Mouse (Mus musculus): ENCODE results near the gene Fdxacb1. TPM values are rescaled to one million over a fixed set of nuclear protein-coding genes. Genes with fewer than 3 reads are reported as not detected.

Gene Fdxacb1
- polyA plus RNA-seq (2015; fragmentation: Nextera tagmentation; extraction: Ambion mirVana), result 7.6 and 10.2 TPM in 2 replicates

- H3K36me3 ChIP-seq, result no peaks in the 10 kb centered on the region; the same call in 1 of the 2 replicates
- peak within 1 kb of the TSS; percentile 74 for H3K9ac ChIP-seq
- WGBS, result 3% methylated on average over 59 of the region's 59 CpGs
These were observed at the start of gene Fdxacb1 for GRCm38 (mm10) chr9:50768107-50769002. Gene Fdxacb1, plus strand, starts transcription at chr9:50768236.

GRCm38 (mm10) chr9:50718878-50719277, 49.2 kb upstream of the Fdxacb1 start:
- H3K9me3 ChIP-seq (replicated peaks), result no peaks in the 10 kb centered on the region
- no peak for ATAC-seq (replicated peaks; ENCODE audit: insufficient number of reproducible peaks, insufficient read depth, low FRiP score, low read depth)
- H3K36me3 ChIP-seq, result no peaks in the 10 kb centered on the region
- peaks cover 24% of the 10 kb centered on the region for H3K4me1 ChIP-seq (replicated peaks)
- H3K27ac ChIP-seq, result no peak overlapping the region
- WGBS, result 56% methylated on average over 4 of the region's 4 CpGs
- no peak overlapping the region for H3K4me2 ChIP-seq
- no peaks in the 10 kb centered on the region for H3K27me3 ChIP-seq
- H3K9ac ChIP-seq, result no peak overlapping the region
- H3K4me3 ChIP-seq, result no peak overlapping the region

More at GRCm38 (mm10) chr9:50768107-50769002, at the start of gene Fdxacb1:
- peaks cover 18% of the 10 kb centered on the region for H3K4me1 ChIP-seq (replicated peaks)
- H3K27ac ChIP-seq, result peak within 1 kb of the TSS; percentile 98
- peak; percentile 98 for ATAC-seq (replicated peaks; ENCODE audit: insufficient number of reproducible peaks, insufficient read depth, low FRiP score, low read depth)
- peak within 1 kb of the TSS; percentile 79 for H3K4me3 ChIP-seq
- peak within 1 kb of the TSS; percentile 88 for H3K4me2 ChIP-seq
- no peaks in the 10 kb centered on the region for H3K9me3 ChIP-seq (replicated peaks)
- no peaks in the 10 kb centered on the region for H3K27me3 ChIP-seq

- WGBS, result 41% methylated on average over 12 of the region's 12 CpGs
- no peak for ATAC-seq (replicated peaks; ENCODE audit: insufficient number of reproducible peaks, insufficient read depth, low FRiP score, low read depth)
- H3K36me3 ChIP-seq, result no peaks in the 10 kb centered on the region
These were observed 47.0 kb upstream of the Fdxacb1 start for GRCm38 (mm10) chr9:50721061-50721460.

GRCm38 (mm10) chr9:50722451-50722911, 45.6 kb upstream of the Fdxacb1 start:
- Histone ChIP-seq H3K4me2 (peak overlapping the region; percentile 63), H3K4me3 (no peak overlapping the region; the same call in 1 of the 2 replicates), H3K4me1 (replicated peaks) (peaks cover 56% of the 10 kb centered on the region), H3K27me3 (no peaks in the 10 kb centered on the region), H3K27ac (peak overlapping the region; percentile 95), H3K9me3 (replicated peaks) (no peaks in the 10 kb centered on the region), H3K9ac (no peak overlapping the region), H3K36me3 (no peaks in the 10 kb centered on the region)
- WGBS, result 30% methylated on average over 8 of the region's 8 CpGs
- ATAC-seq (replicated peaks; ENCODE audit: insufficient number of reproducible peaks, insufficient read depth, low FRiP score, low read depth), result no peak

More at GRCm38 (mm10) chr9:50721061-50721460, 47.0 kb upstream of the Fdxacb1 start:
- H3K4me2 ChIP-seq, result no peak overlapping the region
- no peak overlapping the region for H3K4me3 ChIP-seq
- H3K9me3 ChIP-seq (replicated peaks), result no peaks in the 10 kb centered on the region
- peaks cover 42% of the 10 kb centered on the region for H3K4me1 ChIP-seq (replicated peaks)
- no peak overlapping the region; the same call in 1 of the 2 replicates for H3K27ac ChIP-seq
- H3K9ac ChIP-seq, result no peak overlapping the region
- H3K27me3 ChIP-seq, result no peaks in the 10 kb centered on the region

GRCm38 (mm10) chr9:50723406-50723805, 44.6 kb upstream of the Fdxacb1 start:
- Histone ChIP-seq H3K9ac (peak overlapping the region; percentile 34; the same call in 1 of the 2 replicates), H3K9me3 (replicated peaks) (no peaks in the 10 kb centered on the region), H3K4me3 (peak overlapping the region; percentile 26), H3K4me1 (replicated peaks) (peaks cover 56% of the 10 kb centered on the region), H3K4me2 (peak overlapping the region; percentile 63), H3K27me3 (no peaks in the 10 kb centered on the region), H3K36me3 (no peaks in the 10 kb centered on the region), H3K27ac (peak overlapping the region; percentile 95)
- 14% methylated on average over 7 of the region's 7 CpGs for WGBS
- ATAC-seq (replicated peaks; ENCODE audit: insufficient number of reproducible peaks, insufficient read depth, low FRiP score, low read depth), result peak; percentile 20; the same call in 1 of the 2 replicates

- H3K27ac ChIP-seq, result peak overlapping the region; percentile 95
- no peak for ATAC-seq (replicated peaks; ENCODE audit: insufficient number of reproducible peaks, insufficient read depth, low FRiP score, low read depth)
- H3K9me3 ChIP-seq (replicated peaks), result no peaks in the 10 kb centered on the region
- 68% methylated on average over 2 of the region's 2 CpGs for WGBS
- no peak overlapping the region for H3K4me3 ChIP-seq
- H3K4me2 ChIP-seq, result no peak overlapping the region
- no peak overlapping the region for H3K9ac ChIP-seq
- peaks cover 56% of the 10 kb centered on the region for H3K4me1 ChIP-seq (replicated peaks)
- no peaks in the 10 kb centered on the region for H3K36me3 ChIP-seq
- no peaks in the 10 kb centered on the region for H3K27me3 ChIP-seq
These were observed 43.9 kb upstream of the Fdxacb1 start for GRCm38 (mm10) chr9:50724147-50724546.

GRCm38 (mm10) chr9:50724661-50725330, 43.2 kb upstream of the Fdxacb1 start:
- Histone ChIP-seq H3K4me1 (replicated peaks) (peaks cover 56% of the 10 kb centered on the region), H3K36me3 (no peaks in the 10 kb centered on the region), H3K9me3 (replicated peaks) (no peaks in the 10 kb centered on the region), H3K4me2 (0 out of 2 replicates have a peak overlapping the region, but pooled peaks have one; percentile 6), H3K9ac (no peak overlapping the region), H3K4me3 (no peak overlapping the region), H3K27me3 (no peaks in the 10 kb centered on the region), H3K27ac (peak overlapping the region; percentile 95)
- ATAC-seq (replicated peaks; ENCODE audit: insufficient number of reproducible peaks, insufficient read depth, low FRiP score, low read depth), result no peak
- 41% methylated on average over 3 of the region's 3 CpGs for WGBS

- Histone ChIP-seq H3K27me3 (no peaks in the 10 kb centered on the region), H3K9me3 (replicated peaks) (no peaks in the 10 kb centered on the region), H3K9ac (no peak overlapping the region), H3K4me3 (peak overlapping the region; percentile 71; the same call in 1 of the 2 replicates), H3K27ac (peak overlapping the region; percentile 95), H3K4me1 (replicated peaks) (peaks cover 54% of the 10 kb centered on the region), H3K36me3 (no peaks in the 10 kb centered on the region), H3K4me2 (peak overlapping the region; percentile 86)
- no peak for ATAC-seq (replicated peaks; ENCODE audit: insufficient number of reproducible peaks, insufficient read depth, low FRiP score, low read depth)
- WGBS, result 34% methylated on average over 8 of the region's 8 CpGs
These were observed 42.0 kb upstream of the Fdxacb1 start for GRCm38 (mm10) chr9:50725921-50726590.

- H3K4me1 ChIP-seq (replicated peaks), result peaks cover 42% of the 10 kb centered on the region
- peak overlapping the region; percentile 71 for H3K4me3 ChIP-seq
- H3K4me2 ChIP-seq, result peak overlapping the region; percentile 86
- 5% methylated on average over 30 of the region's 30 CpGs for WGBS
- H3K27ac ChIP-seq, result peak overlapping the region; percentile 95
- H3K9me3 ChIP-seq (replicated peaks), result no peaks in the 10 kb centered on the region
- H3K27me3 ChIP-seq, result no peaks in the 10 kb centered on the region
- H3K9ac ChIP-seq, result peak overlapping the region; percentile 65
- ATAC-seq (replicated peaks; ENCODE audit: insufficient number of reproducible peaks, insufficient read depth, low FRiP score, low read depth), result peak; percentile 23
- no peaks in the 10 kb centered on the region for H3K36me3 ChIP-seq
These were observed 40.7 kb upstream of the Fdxacb1 start for GRCm38 (mm10) chr9:50727171-50727924.

- Histone ChIP-seq H3K9me3 (replicated peaks) (no peaks in the 10 kb centered on the region), H3K27ac (peak overlapping the region; percentile 95), H3K4me3 (peak overlapping the region; percentile 71), H3K4me1 (replicated peaks) (peaks cover 35% of the 10 kb centered on the region), H3K9ac (peak overlapping the region; percentile 65), H3K27me3 (no peaks in the 10 kb centered on the region), H3K36me3 (no peaks in the 10 kb centered on the region), H3K4me2 (peak overlapping the region; percentile 86)
- WGBS, result under 1% methylated on average over 45 of the region's 45 CpGs
- peak; percentile 89 for ATAC-seq (replicated peaks; ENCODE audit: insufficient number of reproducible peaks, insufficient read depth, low FRiP score, low read depth)
These were observed 39.9 kb upstream of the Fdxacb1 start for GRCm38 (mm10) chr9:50727925-50728651.

All from heart, embryonic 15.5 days (tissue).